Mouse (Mus musculus) liver, embryonic 14.5 days (tissue): ENCODE data around the gene Sema6b.

Experiments
- CTCF ChIP-seq: IDR thresholded peaks from 2 replicates; pipeline ENCODE4 v1.5.1; 2016; ENCODE audit warnings: antibody characterized with exemption, low read depth, control low read depth
- EP300 ChIP-seq: IDR thresholded peaks from 2 replicates; pipeline ENCODE4 v1.6.1; 2016; ENCODE audit warnings: antibody characterized with exemption, low read depth

- peak; percentile 88 for TF ChIP-seq CTCF
- TF ChIP-seq EP300 = no peak
Observed at GRCm38 (mm10) chr17:56124377-56125275, 15.5 kb downstream of the Sema6b start.
